Mouse (Mus musculus) embryo, embryonic 11 days (tissue): Measurements from ENCODE around the gene Gm11116.
"Not testable (repeated sequence)": the region's sequence is repeated elsewhere in the genome, so short reads cannot be mapped to it uniquely, and the experiment has no call there.

Source experiments
- DNase-seq: peaks from one replicate; pipeline ENCODE4 v3.0.0-alpha.2; 2015

Gm11116 gene

DNA sequence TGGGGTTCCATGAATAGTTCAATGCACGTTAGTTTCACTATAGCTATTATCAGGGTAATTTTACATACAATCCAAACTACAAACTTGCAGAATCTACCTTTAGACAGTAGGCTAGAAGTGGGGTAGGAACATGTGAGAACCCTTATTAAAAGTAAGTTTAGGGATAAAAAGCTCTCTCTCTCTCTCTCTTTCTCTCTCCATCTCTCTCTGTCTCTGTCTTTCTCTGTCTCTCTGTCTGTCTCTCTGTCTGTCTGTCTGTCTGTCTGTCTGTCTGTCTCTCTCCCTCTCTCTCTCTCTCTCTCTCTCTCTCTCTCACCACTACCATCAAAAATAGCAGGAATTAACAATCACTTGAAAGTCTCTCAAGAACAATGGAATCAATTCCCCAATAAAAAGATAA, at the start of gene Gm11116:
Gm11116 (minus strand) TSS at position 101 of the 400 bp plus-strand sequence.
- DNase-seq = no peak

DNA sequence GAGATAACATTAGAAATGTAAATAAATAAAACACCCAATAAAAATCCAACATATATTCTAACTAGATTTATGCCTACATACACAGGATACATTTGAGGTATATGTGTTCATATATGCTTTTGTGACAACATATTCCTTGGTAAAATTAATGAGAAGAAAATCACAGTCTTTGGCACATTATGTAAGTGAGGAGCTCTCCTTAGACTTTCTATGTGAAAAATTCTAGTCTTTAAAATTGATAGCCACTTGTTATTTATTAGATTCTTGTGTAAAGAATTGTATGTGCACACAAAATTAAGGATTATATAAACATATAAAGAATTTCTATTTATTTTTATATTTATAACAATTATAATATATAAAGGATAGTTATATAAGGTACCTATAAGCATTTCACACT, 42.7 kb upstream of the Gm11116 start, which contains the start of gene Gm11115:
Gm11115 (minus strand) TSS at position 101 of the 400 bp plus-strand sequence.
- DNase-seq = no peak

DNA sequence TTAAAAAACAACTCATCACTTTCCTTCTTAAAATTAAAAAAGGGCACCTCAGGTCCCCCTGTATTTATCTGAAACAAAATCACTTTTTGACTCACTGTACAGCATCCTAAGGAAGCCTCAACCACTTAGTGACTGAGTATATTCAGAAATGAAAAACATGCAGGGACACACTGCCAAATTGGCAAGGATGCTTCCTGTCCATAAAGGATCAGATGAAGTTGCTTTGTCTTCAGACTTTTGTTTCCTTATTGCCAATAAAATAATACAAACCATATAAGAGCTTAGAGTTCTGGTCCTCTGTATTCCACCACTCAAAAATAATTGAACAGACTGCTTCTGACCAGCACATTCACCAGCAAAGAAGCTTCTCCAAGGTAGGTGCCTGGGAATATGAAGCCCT, 25.1 kb downstream of the Gm11116 start, which contains the start of gene Smr2:
Smr2 (plus strand) TSS at position 301 of the 400 bp plus-strand sequence.
- DNase-seq = not testable (repeated sequence)
